Mouse (Mus musculus) olfactory bulb, adult 2 months (tissue): Measurements from ENCODE around the gene Ccdc24.

Experiments used
- CTCF ChIP-seq: fragments of 200-500 bp; IDR thresholded peaks from 2 replicates; pipeline ENCODE4 v1.5.1; 2012; ENCODE audit warnings: low read depth, mild to moderate bottlenecking, low read length, moderate library complexity; ENCODE audit not compliant: insufficient read depth
- POLR2A ChIP-seq: fragments of 200-500 bp; IDR thresholded peaks from 2 replicates; pipeline ENCODE4 v1.6.1; 2012; ENCODE audit warnings: mild to moderate bottlenecking, low read depth, low read length, moderate library complexity; ENCODE audit not compliant: insufficient read depth

DNA sequence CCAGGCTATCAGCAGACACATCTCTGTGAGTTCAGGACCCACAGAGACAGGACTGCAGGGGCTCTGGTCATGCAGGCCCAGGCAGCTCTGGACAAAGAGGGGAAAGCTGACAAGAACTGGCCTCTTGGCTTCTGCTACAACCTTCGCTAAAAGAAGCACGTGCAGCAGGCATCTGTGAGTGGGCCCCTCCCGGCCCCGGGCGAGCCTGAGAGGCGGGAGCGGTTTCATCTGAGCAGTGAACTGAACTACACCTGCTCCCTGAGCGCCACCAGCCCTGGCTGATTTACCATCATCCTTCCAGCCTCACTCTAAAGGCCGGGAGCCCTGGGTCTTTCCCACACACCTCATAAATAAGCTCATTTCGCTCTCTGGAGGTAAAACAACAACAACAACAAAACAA lies 5.9 kb upstream of the Ccdc24 start:
- no peak for TF ChIP-seq POLR2A
- TF ChIP-seq CTCF = no peak
